Mouse (Mus musculus) CH12.LX (cell line): ENCODE results near the gene Nup133. TPM values are rescaled to one million over a fixed set of nuclear protein-coding genes. Genes with fewer than 3 reads are reported as not detected.

Source experiments
- DNase-seq: peaks from one replicate; pipeline ENCODE4 v3.0.0-alpha.2; 2013; ENCODE audit errors: extremely low read depth
- H3K27ac ChIP-seq: 2 replicates; pipeline ENCODE4 v1.5.1; 2012; ENCODE audit warnings: low read depth, mild to moderate bottlenecking, control low read depth, moderate library complexity; ENCODE audit not compliant: insufficient read depth
- H3K27me3 ChIP-seq: replicated peaks from 2 replicates; pipeline ENCODE3; 2012; ENCODE audit warnings: inconsistent platforms
- H3K36me3 ChIP-seq, 2 experiments: replicated peaks in 1 of 2; 2 replicates each; pipeline versions ENCODE3 to v1.6.1; 2012; ENCODE audit warnings: inconsistent platforms in 1 of 2, low read length in 1 of 2, mild to moderate bottlenecking in 1 of 2, mixed read lengths in 1 of 2, moderate library complexity in 1 of 2; ENCODE audit not compliant: control insufficient read depth in 1 of 2, insufficient read depth in 1 of 2
- H3K4me1 ChIP-seq, 2 experiments: 2 replicates each; pipeline ENCODE4 v1.6.1; 2012; ENCODE audit warnings: inconsistent platforms in 1 of 2, moderate library complexity in 1 of 2; ENCODE audit not compliant: insufficient read depth in 2 of 2, control insufficient read depth in 1 of 2
- H3K4me2 ChIP-seq: 2 replicates; pipeline ENCODE4 v1.6.1; 2012; ENCODE audit warnings: low read depth, mild to moderate bottlenecking, control low read depth; ENCODE audit not compliant: poor library complexity, insufficient read depth, severe bottlenecking
- H3K4me3 ChIP-seq, 3 experiments: fragments of 150-350 bp in 1 of 3; sonication (generic) in 1 of 3; replicated peaks in 1 of 3; 2 replicates each; pipeline versions ENCODE3 to v1.5.1; 2011 to 2012; ENCODE audit warnings: low read depth in 2 of 3, low read length in 2 of 3, mild to moderate bottlenecking in 2 of 3, moderate library complexity in 2 of 3, control low read depth in 1 of 3, improper control_type of control experiment in 1 of 3, inconsistent platforms in 1 of 3, mixed read lengths in 1 of 3; ENCODE audit not compliant: poor library complexity in 1 of 3
- H3K79me2 ChIP-seq: replicated peaks from 2 replicates; pipeline ENCODE4 v1.6.1; 2012; ENCODE audit warnings: mild to moderate bottlenecking, moderate library complexity; ENCODE audit not compliant: control insufficient read depth, poor library complexity, insufficient read depth, severe bottlenecking; ENCODE audit errors: extremely low read depth
- H3K9ac ChIP-seq: 2 replicates; pipeline ENCODE4 v1.6.1; 2012; ENCODE audit warnings: low read depth, mild to moderate bottlenecking, control low read depth, moderate library complexity; ENCODE audit not compliant: insufficient read depth
- H3K9me3 ChIP-seq: replicated peaks from 2 replicates; pipeline ENCODE3; 2012; ENCODE audit warnings: low read length, inconsistent platforms, mixed read lengths
- BHLHE40 ChIP-seq: IDR thresholded peaks from 2 replicates; pipeline ENCODE4 v1.6.1; 2011; ENCODE audit warnings: mild to moderate bottlenecking, low read depth, low read length, improper control_type of control experiment
- CHD1 ChIP-seq: IDR thresholded peaks from 2 replicates; pipeline ENCODE4 v1.6.1; 2012; ENCODE audit warnings: low read depth, low read length, improper control_type of control experiment, inconsistent platforms
- E2F4 ChIP-seq: IDR thresholded peaks from 2 replicates; pipeline ENCODE4 v1.6.1; 2011; ENCODE audit warnings: low read depth, low read length, improper control_type of control experiment; ENCODE audit not compliant: insufficient replicate concordance
- EP300 ChIP-seq: IDR thresholded peaks from 2 replicates; pipeline ENCODE4 v1.6.1; 2011; ENCODE audit warnings: low read length, improper control_type of control experiment
- GABPA ChIP-seq: IDR thresholded peaks from 2 replicates; pipeline ENCODE4 v1.6.1; 2012; ENCODE audit warnings: low read depth, low read length, improper control_type of control experiment, inconsistent platforms; ENCODE audit not compliant: insufficient replicate concordance
- IRF4 ChIP-seq: IDR thresholded peaks from 2 replicates; pipeline ENCODE4 v1.6.1; 2014; ENCODE audit warnings: low read depth, mild to moderate bottlenecking, inconsistent platforms, low read length, improper control_type of control experiment
- MAX ChIP-seq: IDR thresholded peaks from 2 replicates; pipeline ENCODE4 v1.6.1; 2011; ENCODE audit warnings: low read length, improper control_type of control experiment
- MEF2A ChIP-seq: IDR thresholded peaks from 2 replicates; pipeline ENCODE4 v1.6.1; 2014; ENCODE audit warnings: low read depth, mild to moderate bottlenecking, inconsistent platforms, low read length, improper control_type of control experiment, borderline replicate concordance
- MYC ChIP-seq: IDR thresholded peaks from 2 replicates; pipeline ENCODE4 v1.6.1; 2011; ENCODE audit warnings: low read depth, mild to moderate bottlenecking, improper control_type of control experiment, low read length
- NRF1 ChIP-seq: IDR thresholded peaks from 2 replicates; pipeline ENCODE4 v1.6.1; 2014; ENCODE audit warnings: low read depth, mild to moderate bottlenecking, inconsistent platforms, low read length, improper control_type of control experiment, moderate library complexity
- PAX5 ChIP-seq: IDR thresholded peaks from 2 replicates; pipeline ENCODE4 v1.6.1; 2012; ENCODE audit warnings: low read length, inconsistent platforms, mixed read lengths
- POLR2AphosphoS2 ChIP-seq: IDR thresholded peaks from 2 replicates; pipeline ENCODE4 v1.6.1; 2011; ENCODE audit warnings: low read depth, low read length, improper control_type of control experiment
- RAD21 ChIP-seq: IDR thresholded peaks from 2 replicates; pipeline ENCODE4 v1.6.1; 2011; ENCODE audit warnings: low read depth, mild to moderate bottlenecking, low read length, improper control_type of control experiment, moderate library complexity
- SMC3 ChIP-seq: IDR thresholded peaks from 2 replicates; pipeline ENCODE4 v1.6.1; 2011; ENCODE audit warnings: low read depth, low read length, improper control_type of control experiment
- TBP ChIP-seq: conservative IDR thresholded peaks from 2 replicates; pipeline ENCODE4 v1.6.1; 2011; ENCODE audit warnings: low read depth, low read length, improper control_type of control experiment
- UBTF ChIP-seq: IDR thresholded peaks from 2 replicates; pipeline ENCODE4 v1.6.1; 2012; ENCODE audit warnings: low read depth, mild to moderate bottlenecking, inconsistent platforms, low read length, improper control_type of control experiment, moderate library complexity
- USF2 ChIP-seq: conservative IDR thresholded peaks from 2 replicates; pipeline ENCODE4 v1.6.1; 2011; ENCODE audit warnings: low read depth, low read length, improper control_type of control experiment
- dilution Hi-C: fragments of 300-500 bp; cut with MboI; formaldehyde crosslinking; loops from 2 replicates; pipeline ENCODE4 v1.14.3; 2020; ENCODE audit warnings: low sequenced_read_pairs; ENCODE audit not compliant: extremely low pct_unique_long_range_greater_than_20kb, extremely low pct_ligation_motif_present
- in situ Hi-C: fragments of 300-500 bp; cut with MboI; formaldehyde crosslinking; loops from 3 replicates; pipeline ENCODE4 v1.14.3; 2019; ENCODE audit warnings: low sequenced_read_pairs, low pct_ligation_motif_present, low pct_unique_long_range_greater_than_20kb, mixed read lengths
- polyA plus RNA-seq: library from polyadenylated mRNA; unstranded; fragments of >175 nt; gene quantifications from 2 replicates; pipeline ENCODE4 v1.2.1, GENCODE M21; 2012; ENCODE audit warnings: low read depth; ENCODE audit not compliant: insufficient read length
- total RNA-seq, 2 experiments: library from RNA; depleted of rRNA; stranded (reverse); fragments of 300-350 nt in 1 of 2; fragments of >200 nt in 1 of 2; gene quantifications; 2 replicates each; pipeline ENCODE4 v1.2.3; 2012 to 2014

Nup133 gene
- total and polyA plus RNA-seq, 3 experiments = 32.8 to 49.0 (median 39.6) TPM

GRCm38 (mm10) chr8:123960056-123960455 is 11.0 kb upstream of the Nup133 start:
- dilution Hi-C loops = no loop called here
- Histone ChIP-seq H3K27me3 (no peaks in the 10 kb centered on the region), H3K9me3 (no peaks in the 10 kb centered on the region), H3K27ac (no peak overlapping the region), H3K79me2 (no peaks in the 10 kb centered on the region), H3K36me3 (peaks cover 12 to 79% of the 10 kb centered on the region in 2 experiments), H3K9ac (no peak overlapping the region), H3K4me1 (no peaks in the 10 kb centered on the region), H3K4me3 (no peak overlapping the region), H3K4me2 (no peak overlapping the region)
- TF ChIP-seq IRF4 (no peak), E2F4 (no peak), USF2 (no peak), POLR2AphosphoS2 (no peak), BHLHE40 (no peak), CHD1 (no peak), RAD21 (no peak), UBTF (no peak)
- no peak for DNase-seq
- in situ Hi-C loops = no loop called here

DNA sequence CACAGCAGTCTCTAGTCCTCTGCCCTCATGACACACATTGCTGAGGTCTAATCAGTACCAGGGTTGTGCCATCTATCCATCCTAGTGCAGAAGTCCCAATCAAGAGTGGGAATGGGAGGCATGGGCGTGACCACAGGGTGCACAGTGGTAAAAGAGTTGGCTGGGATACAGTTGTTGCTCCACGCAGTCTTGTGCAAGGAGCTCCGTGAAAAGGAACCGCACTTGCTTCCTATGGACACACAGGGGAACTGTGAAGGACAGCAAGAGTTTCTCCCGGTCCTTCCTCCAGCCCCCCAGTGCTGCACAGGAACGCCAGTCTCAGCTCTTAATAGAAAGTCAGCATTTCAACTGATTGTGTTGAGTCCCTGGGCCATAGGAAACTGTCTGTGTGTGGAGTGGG is 10.4 kb upstream of the Nup133 start:
- Histone ChIP-seq H3K4me3 (no peak overlapping the region), H3K9ac (no peak overlapping the region), H3K27me3 (no peaks in the 10 kb centered on the region), H3K79me2 (no peaks in the 10 kb centered on the region), H3K4me1 (peaks cover 2 to 5% of the 10 kb centered on the region in 2 experiments; a peak in 3 of 4 replicates), H3K9me3 (no peaks in the 10 kb centered on the region), H3K36me3 (peaks cover 14 to 77% of the 10 kb centered on the region in 2 experiments), H3K27ac (no peak overlapping the region), H3K4me2 (no peak overlapping the region)
- in situ Hi-C loops (no loop called here), dilution Hi-C loops (no loop called here)
- no peak for DNase-seq
- TF ChIP-seq MAX = no peak
- no peak for TF ChIP-seq BHLHE40
- TF ChIP-seq, all 38 proteins: peak for 0

GRCm38 (mm10) chr8:123958130-123958529 is 9.1 kb upstream of the Nup133 start:
- no peak for DNase-seq
- TF ChIP-seq NRF1 (no peak), PAX5 (no peak), MYC (no peak), CHD1 (no peak), GABPA (no peak), UBTF (no peak), E2F4 (no peak), MEF2A (no peak), SMC3 (no peak), TBP (no peak), MAX (no peak), EP300 (no peak)
- TF ChIP-seq, all 38 proteins: peak for 0
- H3K4me2 ChIP-seq = no peak overlapping the region
- peaks cover 4 to 17% of the 10 kb centered on the region in 2 experiments; a peak in 3 of 4 replicates for H3K4me1 ChIP-seq
- in situ Hi-C loops (no loop called here), dilution Hi-C loops (no loop called here)
- no peak overlapping the region for H3K27ac ChIP-seq
- no peaks in the 10 kb centered on the region for H3K27me3 ChIP-seq
- H3K4me3 ChIP-seq = no peak overlapping the region
- no peak overlapping the region for H3K9ac ChIP-seq
- H3K9me3 ChIP-seq = no peaks in the 10 kb centered on the region
- no peaks in the 10 kb centered on the region for H3K79me2 ChIP-seq
- peaks cover 19 to 77% of the 10 kb centered on the region in 2 experiments for H3K36me3 ChIP-seq
